Comparison of ENCODE assay signal across 32 mouse cellular contexts in the genomic region with DNA sequence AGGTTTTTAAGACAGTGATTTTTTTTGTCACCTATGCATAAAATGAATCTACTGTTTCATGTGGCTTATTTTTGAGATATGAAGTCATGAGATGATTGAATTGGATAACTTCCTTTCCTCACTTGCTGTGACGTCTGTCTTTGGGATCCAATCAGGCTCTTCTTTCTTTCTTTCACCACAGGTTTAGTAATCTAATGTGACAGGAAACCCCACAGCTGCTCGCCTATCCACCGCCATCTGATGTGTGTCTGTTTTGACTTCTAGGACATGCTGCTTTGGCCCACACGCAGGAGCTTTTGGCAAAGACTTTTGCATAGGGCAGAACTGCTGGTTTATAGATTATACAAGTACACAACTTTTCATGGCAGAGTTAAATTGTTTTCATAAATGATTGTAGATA. TPM values are rescaled to one million over a fixed set of nuclear protein-coding genes. Genes with fewer than 3 reads are reported as not detected.
A peak's percentile ranks its signal among the peaks of the same experiment; 100 is the strongest.
DNase-seq lines count a peak whose midpoint lies in the region; ATAC-seq lines count a peak whose summit lies in the region.
"Had no signal": no experiment of that assay in that cellular context is flagged by ENCODE, and none has a peak within 500 bp of the region (broad histone marks: within the 10 kb centered on the region; RNA-seq: fewer than 3 reads in every experiment).

No protein-coding gene starts in this region.

- peak; percentile 36 for ATAC-seq in activated CD4-positive, CD25-positive, alpha-beta regulatory T cell, adult 4 months
- ATAC-seq: forebrain, embryonic 16.5 days; intestine, embryonic 15.5 days; midbrain, embryonic 16.5 days had no signal

- DNase-seq in heart, adult 11 months = peak; percentile 55
- no peak for DNase-seq in heart, adult 8-10 months (ENCODE audit: low spot score)
- peak; percentile 2 for DNase-seq in lung, postnatal 36 days
- no peak for DNase-seq in lung, postnatal 14 days
- DNase-seq in retina, embryonic 14.5 days (ENCODE audit: low spot score) = no peak
- DNase-seq in right cerebral cortex, postnatal 25 days = no peak
- DNase-seq: adrenal gland, postnatal 10 days; cerebellum, adult 11-12 months; cerebellum, adult 9-11 months; embryo, embryonic 11 days; gastrocnemius, adult 2 months; gastrocnemius, postnatal 36 days; heart, adult 2 months; heart, postnatal 10 days; kidney, adult 2 months; kidney, postnatal 36 days; thymus, postnatal 25 days had no signal

RNA-seq across cellular contexts. Expression of a gene that starts 30.4 kb away (rescaled TPM):
- total RNA-seq in heart, adult 8-10 months (2022) = not detected
- 1 to 10 TPM; 2.5 to 3.2 TPM for polyA plus RNA-seq in activated CD4-positive, CD25-positive, alpha-beta regulatory T cell, adult 4 months (2017; shearing (Covaris generic))
- total RNA-seq: adrenal gland, postnatal 10 days; CH12.LX; ES-E14; gastrocnemius, adult 2 months; gastrocnemius, postnatal 36 days; heart, adult 2 months; heart, postnatal 10 days; layer of hippocampus, adult 2 months had no signal
- polyA plus RNA-seq: heart, embryonic 13.5 days; kidney, embryonic 16.5 days; limb, embryonic 13.5 days; liver, embryonic 11.5 days; liver, embryonic 16.5 days; neural tube, embryonic 13.5 days; small intestine, adult 2 months; stomach, embryonic 15.5 days had no signal

Comparison
In these comparisons a context has a peak if more than half of its experiments do, and no peak if none do; other contexts are left out.
1. DNase-seq: peak in heart, adult 11 months (single experiment) and lung, postnatal 36 days (single experiment); none in heart, adult 8-10 months (single experiment), lung, postnatal 14 days (single experiment), retina, embryonic 14.5 days (single experiment) and right cerebral cortex, postnatal 25 days (single experiment).